25 mouse cellular contexts compared by ENCODE assay signal in the genomic region with DNA sequence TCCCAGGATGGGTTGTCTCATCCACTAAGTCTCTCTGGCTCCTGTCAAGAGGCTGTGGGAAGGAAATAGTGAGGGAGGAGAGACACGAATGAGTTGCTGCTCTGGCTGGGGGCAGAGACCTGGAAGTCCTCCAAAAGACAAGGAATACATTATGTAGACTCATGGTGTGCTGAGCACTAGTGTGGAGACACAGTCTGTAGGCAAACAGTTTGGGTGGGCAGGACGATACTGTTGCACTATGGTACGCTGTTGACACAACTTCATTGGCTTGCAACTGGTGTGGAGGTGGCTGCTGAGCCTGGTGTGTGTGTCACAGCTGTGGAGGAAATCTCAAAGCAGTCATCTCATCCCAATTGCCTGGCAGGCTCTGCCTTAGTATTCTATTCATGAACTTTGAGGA. TPM values are rescaled to one million over a fixed set of nuclear protein-coding genes. Genes with fewer than 3 reads are reported as not detected.
"Had no signal": no experiment of that assay in that cellular context is flagged by ENCODE, and none has a peak within 500 bp of the region (broad histone marks: within the 10 kb centered on the region; RNA-seq: fewer than 3 reads in every experiment).

No protein-coding gene starts in this region.

- H3K9me3 ChIP-seq: kidney, embryonic 15.5 days; liver, embryonic 13.5 days; stomach, embryonic 15.5 days had no signal

- H3K4me1 ChIP-seq: kidney, embryonic 15.5 days; liver, embryonic 13.5 days; stomach, embryonic 15.5 days had no signal

- H3K27ac ChIP-seq: kidney, embryonic 15.5 days; left cerebral cortex, adult 2 months; liver, embryonic 13.5 days; stomach, embryonic 15.5 days had no signal

- DNase-seq: kidney, adult 2 months; kidney, postnatal 10 days; kidney, postnatal 36 days; layer of hippocampus, postnatal 36 days; liver, embryonic 13.5 days; lung, adult 2 months; lung, postnatal 14 days; lung, postnatal 4 days; midbrain, embryonic 14.5 days; spleen, adult 18-20 months; thymus, adult 2 months; thymus, postnatal 14 days; thymus, postnatal 4 days had no signal

- H3K4me2 ChIP-seq: kidney, embryonic 15.5 days; liver, embryonic 13.5 days; midbrain, embryonic 11.5 days; stomach, embryonic 15.5 days had no signal

- H3K9ac ChIP-seq: kidney, embryonic 15.5 days; liver, embryonic 13.5 days; stomach, embryonic 15.5 days had no signal

- H3K36me3 ChIP-seq: kidney, embryonic 15.5 days; liver, embryonic 13.5 days; stomach, embryonic 15.5 days had no signal

- H3K4me3 ChIP-seq: kidney, embryonic 15.5 days; left cerebral cortex, adult 2 months; liver, embryonic 13.5 days; stomach, embryonic 15.5 days had no signal

- H3K27me3 ChIP-seq: kidney, embryonic 15.5 days; liver, embryonic 13.5 days; stomach, embryonic 15.5 days had no signal

RNA-seq across cellular contexts. Expression of a gene that starts 8.0 kb away (rescaled TPM):
- polyA plus RNA-seq: kidney, adult 2 months; limb, embryonic 11.5 days; liver, adult 2 months; liver, embryonic 13.5 days; liver, embryonic 16.5 days; midbrain, embryonic 11.5 days; neural tube, embryonic 11.5 days had no signal

RNA-seq across cellular contexts. Expression of a gene that starts 19.0 kb away (rescaled TPM):
- polyA plus RNA-seq: kidney, adult 2 months; limb, embryonic 11.5 days; liver, adult 2 months; liver, embryonic 13.5 days; liver, embryonic 16.5 days; lung, embryonic 16.5 days had no signal

RNA-seq across cellular contexts. Expression of a gene that starts 31.2 kb away (rescaled TPM):
- polyA plus RNA-seq: kidney, adult 2 months; kidney, embryonic 15.5 days; limb, embryonic 11.5 days; limb, embryonic 14.5 days; liver, adult 2 months; liver, embryonic 13.5 days; liver, embryonic 16.5 days; lung, adult 2 months; lung, embryonic 16.5 days; midbrain, embryonic 11.5 days; midbrain, embryonic 14.5 days; midbrain, postnatal 0 days; neural tube, embryonic 11.5 days; neural tube, embryonic 14.5 days; stomach, embryonic 15.5 days had no signal

RNA-seq across cellular contexts. Expression of a gene that starts 46.3 kb away (rescaled TPM):
- polyA plus RNA-seq: kidney, adult 2 months; kidney, embryonic 15.5 days; limb, embryonic 11.5 days; limb, embryonic 14.5 days; liver, adult 2 months; liver, embryonic 13.5 days; liver, embryonic 16.5 days; lung, adult 2 months; lung, embryonic 16.5 days; midbrain, embryonic 11.5 days; midbrain, embryonic 14.5 days; midbrain, postnatal 0 days; neural tube, embryonic 11.5 days; neural tube, embryonic 14.5 days; stomach, embryonic 15.5 days; thymus, adult 2 months had no signal

RNA-seq across cellular contexts. Expression of a gene that starts 49.1 kb away (rescaled TPM):
- polyA plus RNA-seq: kidney, adult 2 months; kidney, embryonic 15.5 days; limb, embryonic 11.5 days; liver, adult 2 months; liver, embryonic 13.5 days; liver, embryonic 16.5 days; lung, embryonic 16.5 days; midbrain, embryonic 11.5 days; midbrain, embryonic 14.5 days; midbrain, postnatal 0 days; neural tube, embryonic 11.5 days; stomach, embryonic 15.5 days had no signal
